Comparison of ENCODE assay signal across 17 mouse cellular contexts in genomic region chr2:114993419-114993818, GRCm38 (mm10).
"Had no signal": no experiment of that assay in that cellular context is flagged by ENCODE, and none has a peak within 500 bp of the region (broad histone marks: within the 10 kb centered on the region; RNA-seq: fewer than 3 reads in every experiment).

No protein-coding gene starts in this region.

- H3K27me3 ChIP-seq: neural tube, embryonic 12.5 days; neural tube, embryonic 13.5 days; neural tube, embryonic 15.5 days; stomach, embryonic 15.5 days had no signal

- H3K9me3 ChIP-seq: neural tube, embryonic 12.5 days; neural tube, embryonic 13.5 days; neural tube, embryonic 15.5 days; stomach, embryonic 15.5 days had no signal

- H3K4me3 ChIP-seq: neural tube, embryonic 12.5 days; neural tube, embryonic 13.5 days; neural tube, embryonic 15.5 days; stomach, embryonic 15.5 days had no signal

- H3K4me1 ChIP-seq: neural tube, embryonic 12.5 days; neural tube, embryonic 13.5 days; neural tube, embryonic 15.5 days; stomach, embryonic 15.5 days had no signal

- DNase-seq: retina, postnatal 1 day; right cerebral cortex, adult 18-20 months; right cerebral cortex, postnatal 14 days; right cerebral cortex, postnatal 25 days; right cerebral cortex, postnatal 4 days; spleen, adult 18-20 months; thymus, adult 18-20 months; thymus, adult 2 months; thymus, postnatal 14 days; thymus, postnatal 25 days; thymus, postnatal 36 days; thymus, postnatal 4 days had no signal

- H3K36me3 ChIP-seq: neural tube, embryonic 12.5 days; neural tube, embryonic 13.5 days; neural tube, embryonic 15.5 days; stomach, embryonic 15.5 days had no signal

- H3K9ac ChIP-seq: neural tube, embryonic 12.5 days; neural tube, embryonic 13.5 days; neural tube, embryonic 15.5 days; stomach, embryonic 15.5 days had no signal

- H3K27ac ChIP-seq: neural tube, embryonic 12.5 days; neural tube, embryonic 13.5 days; neural tube, embryonic 15.5 days; stomach, embryonic 15.5 days; stomach, postnatal 0 days had no signal
